Mouse (Mus musculus) bone marrow macrophage, adult 2 months (primary cell): ENCODE results near the gene Tmem236.

Source experiments
- CTCF ChIP-seq: IDR thresholded peaks from 2 replicates; pipeline ENCODE4 v1.5.1; 2012; ENCODE audit warnings: low read depth, mild to moderate bottlenecking, low read length, moderate library complexity
- POLR2A ChIP-seq: IDR thresholded peaks from 2 replicates; pipeline ENCODE4 v1.6.1; 2012; ENCODE audit warnings: mild to moderate bottlenecking, low read depth, low read length, borderline replicate concordance

DNA sequence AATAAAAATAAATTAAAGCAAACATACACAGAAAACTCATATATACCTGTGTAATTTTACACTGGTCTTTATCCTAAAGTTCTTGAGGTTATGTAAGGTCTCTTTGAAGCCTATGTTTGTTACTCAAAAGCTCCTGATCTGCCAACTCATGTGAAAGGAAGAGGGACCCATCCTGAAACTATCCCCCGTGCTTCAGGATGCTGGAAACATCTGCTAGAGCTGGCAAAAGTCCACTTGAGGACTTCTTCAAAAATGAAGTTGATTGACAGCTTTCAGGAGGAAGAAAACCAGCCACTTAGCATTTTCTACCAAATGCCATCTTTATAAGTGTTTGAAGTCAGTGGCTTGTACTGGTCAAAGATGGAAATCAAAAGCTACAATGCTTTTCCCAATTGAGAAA is 94.8 kb downstream of the Tmem236 start:
- TF ChIP-seq CTCF (no peak), POLR2A (no peak)
